Mouse (Mus musculus) limb, embryonic 11.5 days (tissue): ENCODE measurements around the gene Selenok. TPM values are rescaled to one million over a fixed set of nuclear protein-coding genes. Genes with fewer than 3 reads are reported as not detected.

ENCODE experiments used
- ATAC-seq: fragments of 200-750 bp; cut with Nextera tagmentation; 2 replicates; pipeline ENCODE4 v1.8.0; 2017; ENCODE audit warnings: low read depth; ENCODE audit not compliant: insufficient number of reproducible peaks, low FRiP score, low TSS enrichment
- DNase-seq: peaks from one replicate; pipeline ENCODE4 v3.0.0-alpha.2; 2015; ENCODE audit warnings: low spot score
- H3K27ac ChIP-seq: fragments of 300-500 bp; sonication (generic); replicated peaks from 2 replicates; pipeline ENCODE4 v1.5.1; 2014; ENCODE audit warnings: low read depth, mild to moderate bottlenecking, low read length
- H3K27me3 ChIP-seq: fragments of 300-500 bp; sonication (generic); 2 replicates; pipeline ENCODE4 v1.6.1; 2014; ENCODE audit warnings: mild to moderate bottlenecking, low read length, mixed read lengths; ENCODE audit not compliant: control insufficient read depth, insufficient read depth
- H3K36me3 ChIP-seq: fragments of 300-500 bp; sonication (generic); 2 replicates; pipeline ENCODE4 v1.6.1; 2014; ENCODE audit warnings: mild to moderate bottlenecking, low read length, moderate library complexity, mixed read lengths; ENCODE audit not compliant: control insufficient read depth, insufficient read depth
- H3K4me1 ChIP-seq: fragments of 300-500 bp; sonication (generic); 2 replicates; pipeline ENCODE4 v1.6.1; 2014; ENCODE audit warnings: low read length, mixed read lengths; ENCODE audit not compliant: control insufficient read depth, insufficient read depth
- H3K4me2 ChIP-seq: fragments of 300-500 bp; sonication (generic); 2 replicates; pipeline ENCODE4 v1.6.1; 2014; ENCODE audit warnings: low read depth, mild to moderate bottlenecking, moderate library complexity; ENCODE audit not compliant: severe bottlenecking
- H3K4me3 ChIP-seq: fragments of 300-500 bp; sonication (generic); 2 replicates; pipeline ENCODE4 v1.5.1; 2014; ENCODE audit warnings: low read depth, low read length
- H3K9ac ChIP-seq: fragments of 300-500 bp; sonication (generic); 2 replicates; pipeline ENCODE4 v1.6.1; 2014; ENCODE audit warnings: mild to moderate bottlenecking, low read length
- H3K9me3 ChIP-seq: fragments of 300-500 bp; sonication (generic); 2 replicates; pipeline ENCODE4 v1.6.1; 2016; ENCODE audit warnings: low read length; ENCODE audit not compliant: control insufficient read depth
- WGBS: fragments of 180-500 bp; shearing (Covaris S2); extraction: QIAGEN DNeasy Blood & Tissue Kit; methylation state at CpG from one replicate; pipeline ENCODE4 v1.1.7; 2014; 5-methylcytosine and 5-hydroxymethylcytosine counted together
- polyA plus RNA-seq: library from polyadenylated mRNA; unstranded; fragments of >200 nt; fragmentation: Nextera tagmentation; extraction: Ambion mirVana; gene quantifications from 2 replicates; pipeline ENCODE4 v1.2.1, GENCODE M21; 2014

Selenok gene
- polyA plus RNA-seq, 1 experiment from 2014 or later, result 216 TPM

DNA sequence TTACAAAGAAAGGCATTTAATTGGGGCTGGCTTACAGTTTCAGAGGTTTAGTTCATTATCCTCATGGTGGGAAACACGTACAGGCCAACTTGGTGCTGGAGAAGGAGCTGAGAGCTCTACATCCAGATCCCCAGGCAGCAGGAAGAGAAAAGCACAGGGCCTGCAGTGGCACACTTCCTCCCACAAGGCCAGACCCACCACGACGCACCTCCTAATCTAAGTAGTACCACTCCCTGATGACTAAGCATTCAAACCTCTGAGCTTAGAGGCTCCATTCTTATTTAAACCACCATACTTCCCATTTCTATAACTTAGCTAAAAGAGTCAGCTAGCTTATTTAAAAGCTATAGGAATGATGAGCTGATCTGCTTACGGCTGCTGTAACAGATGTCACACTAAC lies 17.3 kb upstream of the Selenok start:
- ATAC-seq (no peak), DNase-seq (no peak)
- WGBS, result 86% methylated on average over 4 of the region's 4 CpGs
- H3K27ac ChIP-seq, result no peak overlapping the region
- H3K27me3 ChIP-seq, result no peaks in the 10 kb centered on the region
- H3K36me3 ChIP-seq, result no peaks in the 10 kb centered on the region
- no peak overlapping the region for H3K4me2 ChIP-seq
- H3K4me1 ChIP-seq, result no peaks in the 10 kb centered on the region
- H3K4me3 ChIP-seq, result no peak overlapping the region
- no peaks in the 10 kb centered on the region for H3K9me3 ChIP-seq
- no peak overlapping the region for H3K9ac ChIP-seq

DNA sequence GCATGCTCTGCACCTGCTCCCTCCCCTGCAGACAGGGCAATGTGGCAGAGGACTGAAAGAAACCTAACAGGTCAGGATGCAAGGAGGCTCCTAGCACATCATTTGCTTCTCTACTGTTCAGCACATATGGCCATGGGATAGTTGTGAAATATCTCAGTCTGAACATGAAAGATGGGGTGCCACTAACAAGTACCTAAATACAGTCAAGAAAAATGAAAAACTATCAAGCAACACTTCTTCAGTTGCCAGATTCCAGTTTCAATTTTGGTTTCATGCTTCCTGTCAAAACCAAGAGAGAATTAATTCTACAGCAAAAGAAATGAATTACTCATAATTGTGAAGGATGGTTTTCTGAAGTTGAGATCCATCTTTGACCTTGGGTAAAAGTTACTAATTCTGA lies 10.7 kb upstream of the Selenok start:
- Histone ChIP-seq H3K9me3 (no peaks in the 10 kb centered on the region), H3K9ac (no peak overlapping the region), H3K4me1 (no peaks in the 10 kb centered on the region), H3K36me3 (no peaks in the 10 kb centered on the region), H3K4me2 (no peak overlapping the region), H3K27me3 (no peaks in the 10 kb centered on the region), H3K27ac (no peak overlapping the region), H3K4me3 (no peak overlapping the region)
- DNase-seq (no peak), ATAC-seq (no peak)

DNA sequence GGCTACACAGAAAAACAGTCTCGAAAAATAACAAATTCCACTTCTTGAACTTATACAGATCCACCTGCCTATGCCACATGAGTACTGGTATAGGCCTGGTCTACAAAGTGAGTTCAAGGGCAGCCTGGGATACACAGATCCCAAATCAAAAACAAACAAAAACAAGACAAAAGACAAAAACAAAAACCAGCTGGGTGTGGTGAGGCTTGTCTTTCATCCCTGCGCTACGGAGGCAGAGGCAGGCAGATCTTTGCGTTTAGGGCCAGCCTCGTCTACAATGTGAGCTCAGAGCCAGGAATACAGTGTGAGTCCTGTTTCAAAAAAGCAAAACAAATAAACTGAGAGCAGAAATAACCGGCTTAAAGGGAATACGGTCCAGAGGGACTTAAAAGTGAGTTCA lies 497 bp upstream of the Selenok start:
- Histone ChIP-seq H3K27me3 (no peaks in the 10 kb centered on the region), H3K4me3 (peak overlapping the region; percentile 89), H3K27ac (no peak overlapping the region), H3K4me1 (peaks cover 6% of the 10 kb centered on the region), H3K36me3 (peaks cover 10% of the 10 kb centered on the region; the same call in 1 of the 2 replicates), H3K4me2 (peak overlapping the region; percentile 52), H3K9me3 (no peaks in the 10 kb centered on the region), H3K9ac (peak overlapping the region; percentile 53)
- DNase-seq (peak; percentile 24), ATAC-seq (no peak)
- 64% methylated on average over 7 of the region's 7 CpGs for WGBS

DNA sequence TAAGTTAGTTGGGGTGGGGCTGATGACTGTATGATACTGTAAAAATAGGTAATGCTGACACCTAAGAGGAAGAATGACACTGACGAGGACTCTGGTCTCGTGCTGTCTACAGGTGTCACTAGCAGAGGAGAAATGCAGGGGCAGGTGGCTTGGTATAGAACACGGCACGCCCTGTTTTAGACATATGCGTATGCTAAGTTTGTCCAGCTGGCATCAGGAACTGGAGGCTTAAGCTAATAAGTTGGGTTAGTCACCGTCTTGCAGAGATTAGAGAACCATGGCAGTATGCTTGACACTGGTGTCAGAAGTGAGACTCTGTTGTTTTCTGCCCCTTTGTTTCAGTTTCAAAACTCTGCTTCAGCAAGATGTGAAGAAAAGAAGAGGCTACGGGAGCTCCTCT lies 3.3 kb downstream of the Selenok start:
- no peak for ATAC-seq
- 98% methylated on average over 7 of the region's 7 CpGs for WGBS
- no peak overlapping the region for H3K4me3 ChIP-seq
- H3K9me3 ChIP-seq, result no peaks in the 10 kb centered on the region
- H3K27ac ChIP-seq, result no peak overlapping the region
- no peak overlapping the region for H3K4me2 ChIP-seq
- peaks cover 6% of the 10 kb centered on the region for H3K4me1 ChIP-seq
- peaks cover 15% of the 10 kb centered on the region for H3K36me3 ChIP-seq
- DNase-seq, result no peak
- H3K9ac ChIP-seq, result no peak overlapping the region
- H3K27me3 ChIP-seq, result no peaks in the 10 kb centered on the region

DNA sequence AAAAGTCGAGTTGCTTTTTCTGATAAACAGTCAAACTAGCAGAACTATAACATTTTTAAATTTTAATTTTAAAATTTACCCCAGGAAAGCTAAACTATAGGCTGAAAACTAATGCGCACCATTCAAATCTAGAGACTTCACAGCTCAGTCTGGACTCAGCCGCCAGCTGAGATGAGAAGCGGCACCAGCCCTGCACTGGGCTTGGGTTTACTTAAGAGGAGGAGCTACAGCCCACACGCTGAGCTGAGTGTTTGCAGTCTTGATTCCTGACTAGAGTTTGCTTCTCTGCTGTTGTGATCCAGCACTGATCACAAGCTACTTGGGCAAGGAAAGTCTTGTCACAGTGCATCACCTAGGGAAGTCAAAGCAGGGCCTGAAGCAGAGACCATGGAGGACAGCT lies 3.9 kb downstream of the Selenok start:
- Histone ChIP-seq H3K4me3 (no peak overlapping the region), H3K36me3 (peaks cover 15% of the 10 kb centered on the region), H3K9ac (no peak overlapping the region), H3K4me1 (peaks cover 6% of the 10 kb centered on the region), H3K27ac (no peak overlapping the region), H3K4me2 (no peak overlapping the region), H3K9me3 (no peaks in the 10 kb centered on the region), H3K27me3 (no peaks in the 10 kb centered on the region)
- DNase-seq, result no peak
- no peak for ATAC-seq
- WGBS, result 88% methylated on average over 5 of the region's 5 CpGs

DNA sequence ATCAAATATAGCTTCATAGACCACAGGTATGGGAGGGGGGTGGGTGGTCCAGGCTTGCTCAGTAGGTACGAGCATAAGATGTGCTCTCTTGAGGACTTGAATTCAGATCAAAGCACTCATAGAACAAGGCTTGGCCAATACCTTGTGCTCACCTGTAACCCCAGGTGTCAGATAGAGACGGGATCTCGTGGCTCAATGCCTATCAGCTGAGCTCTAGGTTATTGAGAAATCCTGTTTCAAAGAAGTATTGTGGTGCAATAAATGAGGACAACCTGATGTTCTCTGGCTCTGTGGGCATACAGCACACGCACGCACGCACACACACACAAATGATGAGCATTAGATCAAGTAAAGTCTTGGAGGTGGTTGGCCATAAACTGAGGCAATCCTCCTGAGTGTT lies 8.8 kb downstream of the Selenok start:
- H3K27ac ChIP-seq, result no peak overlapping the region
- H3K9me3 ChIP-seq, result no peaks in the 10 kb centered on the region
- H3K36me3 ChIP-seq, result peaks cover 17% of the 10 kb centered on the region
- no peak overlapping the region for H3K4me3 ChIP-seq
- H3K27me3 ChIP-seq, result no peaks in the 10 kb centered on the region
- 94% methylated on average over 6 of the region's 6 CpGs for WGBS
- peaks cover 7% of the 10 kb centered on the region; the same call in 1 of the 2 replicates for H3K4me1 ChIP-seq
- H3K4me2 ChIP-seq, result no peak overlapping the region
- H3K9ac ChIP-seq, result no peak overlapping the region
- no peak for ATAC-seq
- DNase-seq, result no peak

DNA sequence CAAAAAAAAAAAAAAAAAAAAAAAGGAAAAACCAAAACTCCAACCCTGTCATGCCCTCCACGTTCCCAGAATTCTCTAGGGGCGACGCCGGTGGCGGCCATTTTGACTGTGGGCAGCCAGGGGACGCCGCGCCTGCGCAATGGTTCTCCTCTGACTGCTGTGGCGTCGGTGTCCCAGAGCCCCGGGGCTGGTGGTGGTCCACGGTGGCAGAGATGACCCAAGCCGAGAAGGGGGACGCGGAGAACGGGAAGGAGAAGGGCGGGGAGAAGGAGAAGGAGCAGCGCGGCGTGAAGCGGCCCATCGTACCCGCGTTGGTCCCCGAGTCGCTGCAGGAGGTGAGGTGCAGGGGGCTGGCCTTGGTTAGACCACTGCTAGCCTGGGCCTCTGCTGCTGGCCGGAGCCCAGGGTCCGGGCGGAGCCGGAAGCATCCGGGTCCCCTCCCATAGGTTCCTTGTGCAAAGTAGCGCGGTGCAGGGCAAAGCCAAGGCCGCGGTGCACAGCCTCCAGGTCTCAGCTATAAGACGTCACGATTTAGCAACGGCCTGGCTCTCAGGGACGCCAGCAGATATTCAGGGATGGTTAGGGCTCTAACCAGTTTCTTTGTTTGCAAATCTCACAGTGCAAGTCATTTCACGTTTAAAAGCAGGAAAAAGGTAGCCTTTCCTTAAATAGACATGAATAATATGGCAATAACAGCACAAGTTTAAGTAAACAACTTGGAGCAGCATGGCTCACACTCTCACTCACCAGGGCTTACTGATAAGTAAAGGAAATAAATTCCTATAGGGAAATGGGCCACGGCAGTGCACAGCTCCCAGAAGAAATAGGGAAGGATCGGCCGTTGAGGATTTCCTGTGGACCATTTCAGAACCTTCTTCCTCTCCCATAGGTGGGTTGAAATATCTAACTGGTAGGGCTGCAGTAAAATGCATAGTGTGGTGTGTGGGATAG lies 10.4 kb downstream of the Selenok start, which contains the start of gene Actr8:
Actr8 (plus strand) TSS at position 84 of the 951 bp plus-strand sequence.
- Histone ChIP-seq H3K9ac (peak within 1 kb of the TSS; percentile 84), H3K36me3 (peaks cover 14% of the 10 kb centered on the region), H3K27ac (peak within 1 kb of the TSS; percentile 78), H3K4me1 (peaks cover 7% of the 10 kb centered on the region; the same call in 1 of the 2 replicates), H3K4me2 (peak within 1 kb of the TSS; percentile 88), H3K27me3 (no peaks in the 10 kb centered on the region), H3K4me3 (peak within 1 kb of the TSS; percentile 64), H3K9me3 (no peaks in the 10 kb centered on the region)
- 3% methylated on average over 44 of the region's 44 CpGs for WGBS
- ATAC-seq, result peak; percentile 96
- DNase-seq, result peak; percentile 96

DNA sequence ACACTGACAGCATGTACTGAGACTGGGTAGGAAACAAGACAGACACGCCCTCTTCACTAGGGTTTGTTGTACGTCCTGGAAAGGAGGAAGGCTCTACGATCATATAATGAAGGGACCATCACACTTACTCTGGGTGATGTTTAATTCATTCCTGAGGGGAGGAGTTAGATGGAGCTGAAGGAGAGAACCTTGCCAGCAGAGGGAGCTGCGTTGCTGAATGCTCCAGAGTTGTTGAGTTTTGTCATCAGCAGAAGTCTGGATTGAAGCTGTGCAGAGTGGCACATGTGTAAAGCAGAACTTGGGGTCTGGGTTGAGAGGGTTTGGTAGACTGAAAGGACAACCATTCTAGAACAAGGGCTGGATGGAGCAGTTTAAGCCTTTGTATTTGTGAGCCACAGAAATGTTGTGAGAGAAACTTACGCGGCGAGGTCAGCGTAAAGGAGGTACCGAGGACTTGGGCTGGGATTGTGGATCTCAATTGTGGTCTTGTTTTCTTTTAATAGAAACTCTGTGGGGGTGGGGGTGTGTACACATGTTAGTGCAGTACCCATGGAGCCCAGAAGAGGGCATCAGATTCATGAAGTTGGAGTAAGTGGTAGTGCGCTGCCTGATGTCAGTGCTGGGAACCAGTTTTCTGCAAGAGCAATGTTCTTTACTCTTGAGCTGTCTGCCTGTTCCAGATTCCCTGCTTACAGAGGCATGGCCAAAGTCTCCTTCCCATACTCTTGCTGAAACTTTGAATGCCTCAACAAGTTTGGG lies 12.5 kb downstream of the Selenok start:
- Histone ChIP-seq H3K4me1 (peaks cover 7% of the 10 kb centered on the region; the same call in 1 of the 2 replicates), H3K9ac (no peak overlapping the region), H3K27me3 (no peaks in the 10 kb centered on the region), H3K36me3 (peaks cover 22% of the 10 kb centered on the region), H3K27ac (no peak overlapping the region), H3K4me3 (no peak overlapping the region), H3K9me3 (no peaks in the 10 kb centered on the region), H3K4me2 (no peak overlapping the region)
- 95% methylated on average over 10 of the region's 10 CpGs for WGBS
- DNase-seq, result peak; percentile 31
- ATAC-seq, result no peak
